Mouse (Mus musculus) heart, postnatal 36 days (tissue): ENCODE results near the gene Phf20. TPM values are rescaled to one million over a fixed set of nuclear protein-coding genes. Genes with fewer than 3 reads are reported as not detected.

Experiments used
- DNase-seq, 2 experiments: peaks; one replicate each; pipeline ENCODE4 v3.0.0; 2021 to 2022
- intact Hi-C: fragments of 180-260 bp; cut with DNase I; formaldehyde crosslinking; loops from one replicate; pipeline ENCODE4 v1.15.1; 2025
- microRNA-seq, 2 experiments: library from miRNA; unstranded; fragments of <30 nt; microRNA quantifications; one replicate each; pipeline ENCODE4 v1.2.0; 2021; ENCODE audit warnings: borderline number of aligned reads in 2 of 2
- total RNA-seq, 2 experiments: library from RNA; stranded (reverse); gene quantifications; 2 replicates each; pipeline ENCODE4 v1.2.3; 2021

The Phf20 gene
- total RNA-seq, 2 experiments from 2014 or later = 19.3 to 23.8 TPM

DNA sequence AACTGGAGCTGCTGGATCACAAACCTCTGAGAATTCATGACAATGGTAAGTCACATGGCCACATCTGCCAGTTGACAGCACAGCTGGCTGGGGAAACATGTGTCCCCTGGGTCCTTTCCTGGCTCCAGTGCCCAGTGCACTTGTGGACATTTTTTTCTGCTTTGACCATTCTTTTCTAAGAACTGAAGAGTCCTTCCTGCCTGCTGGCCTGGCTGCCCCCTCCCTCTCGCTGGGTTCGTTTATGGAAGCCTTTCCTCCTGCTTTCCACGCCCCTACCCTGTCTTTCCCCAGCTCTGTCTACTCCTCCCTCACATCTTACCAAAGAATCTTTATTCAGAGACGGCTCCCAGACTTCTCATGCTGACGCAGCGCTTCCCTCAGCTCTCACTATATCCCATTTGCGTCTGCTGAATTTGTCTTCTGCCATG, 157.0 kb downstream of the Phf20 start:
- intact Hi-C loops = no loop called here
- peak; percentile 41 for DNase-seq

DNA sequence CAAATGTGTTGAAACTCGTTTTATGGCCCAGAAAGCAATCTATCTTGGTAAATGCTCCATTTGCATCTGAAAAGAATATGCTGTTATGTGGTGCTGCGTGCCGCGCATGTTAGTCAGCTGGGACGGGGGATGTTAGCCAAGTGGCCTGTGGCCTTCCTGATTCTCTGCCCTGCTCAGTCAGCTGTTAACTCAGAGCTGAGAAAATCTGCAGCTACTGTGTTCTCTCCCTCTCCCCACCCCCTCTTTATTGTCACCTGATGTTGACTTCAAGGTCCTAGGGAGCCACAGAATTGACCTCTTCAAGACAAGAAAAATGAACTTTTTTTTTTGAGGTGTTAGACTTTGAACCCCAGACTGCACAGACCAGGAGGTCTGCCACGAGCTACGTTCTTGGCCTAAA, 159.8 kb downstream of the Phf20 start:
- peak in 1 of 2 experiments; percentile 18 for DNase-seq
- intact Hi-C loops = no loop called here

Small RNA genes within 50 kb of the gene (microRNA-seq; reads per million reads assigned to microRNA genes)
- 0 reads per million in 2 experiments for gene Gm22759

Other genes starting within 250 kb of the Phf20 start
- 1 to 10 TPM; 7.1 to 7.9 TPM for gene Cep250, start 240.0 kb upstream of the Phf20 start, total RNA-seq
- gene 6430550D23Rik, start 188.5 kb upstream of the Phf20 start, total RNA-seq = under 1 TPM; 0.16 to 0.31 TPM
- 10 to 100 TPM; 59.7 to 61.4 TPM for gene Ergic3, start 188.4 kb upstream of the Phf20 start, total RNA-seq
- gene Fer1l4, start 143.5 kb upstream of the Phf20 start, total RNA-seq = not detected
- gene Spag4, start 131.3 kb upstream of the Phf20 start, total RNA-seq = 1 to 10 TPM in 1 of 2 experiments, under 1 TPM in 1; 0.87 to 1.5 TPM
- gene Cpne1, start 84.5 kb upstream of the Phf20 start, total RNA-seq = 10 to 100 TPM; 15.2 to 17.5 TPM
- gene Rbm12, start 84.5 kb upstream of the Phf20 start, total RNA-seq = 10 to 100 TPM; 11.1 to 11.5 TPM
- 10 to 100 TPM in 1 of 2 experiments, 1 to 10 TPM in 1; 9.0 to 13.6 TPM for gene Gm28036, start 69.4 kb upstream of the Phf20 start, total RNA-seq
- gene Romo1, start 52.4 kb upstream of the Phf20 start, total RNA-seq = 100 to 1,000 TPM; 345 to 377 TPM
- 10 to 100 TPM; 86.3 to 93.6 TPM for gene Nfs1, start 52.3 kb upstream of the Phf20 start, total RNA-seq
- 100 to 1,000 TPM; 143 to 146 TPM for gene Rbm39, start 16.2 kb upstream of the Phf20 start, total RNA-seq
- 1 to 10 TPM in 1 of 2 experiments, under 1 TPM in 1; 0.98 to 1.1 TPM for gene Cnbd2, start 115.8 kb downstream of the Phf20 start, total RNA-seq
- 10 to 100 TPM; 83.0 to 88.0 TPM for gene Scand1, start 116.2 kb downstream of the Phf20 start, total RNA-seq
- gene Epb41l1, start 224.4 kb downstream of the Phf20 start, total RNA-seq = 1 to 10 TPM; 6.3 to 9.1 TPM